Mouse (Mus musculus): ENCODE measurements around the gene Cdkn2aipnl.
A peak's percentile ranks its signal among the peaks of the same experiment; 100 is the strongest.

Cdkn2aipnl gene

DNA sequence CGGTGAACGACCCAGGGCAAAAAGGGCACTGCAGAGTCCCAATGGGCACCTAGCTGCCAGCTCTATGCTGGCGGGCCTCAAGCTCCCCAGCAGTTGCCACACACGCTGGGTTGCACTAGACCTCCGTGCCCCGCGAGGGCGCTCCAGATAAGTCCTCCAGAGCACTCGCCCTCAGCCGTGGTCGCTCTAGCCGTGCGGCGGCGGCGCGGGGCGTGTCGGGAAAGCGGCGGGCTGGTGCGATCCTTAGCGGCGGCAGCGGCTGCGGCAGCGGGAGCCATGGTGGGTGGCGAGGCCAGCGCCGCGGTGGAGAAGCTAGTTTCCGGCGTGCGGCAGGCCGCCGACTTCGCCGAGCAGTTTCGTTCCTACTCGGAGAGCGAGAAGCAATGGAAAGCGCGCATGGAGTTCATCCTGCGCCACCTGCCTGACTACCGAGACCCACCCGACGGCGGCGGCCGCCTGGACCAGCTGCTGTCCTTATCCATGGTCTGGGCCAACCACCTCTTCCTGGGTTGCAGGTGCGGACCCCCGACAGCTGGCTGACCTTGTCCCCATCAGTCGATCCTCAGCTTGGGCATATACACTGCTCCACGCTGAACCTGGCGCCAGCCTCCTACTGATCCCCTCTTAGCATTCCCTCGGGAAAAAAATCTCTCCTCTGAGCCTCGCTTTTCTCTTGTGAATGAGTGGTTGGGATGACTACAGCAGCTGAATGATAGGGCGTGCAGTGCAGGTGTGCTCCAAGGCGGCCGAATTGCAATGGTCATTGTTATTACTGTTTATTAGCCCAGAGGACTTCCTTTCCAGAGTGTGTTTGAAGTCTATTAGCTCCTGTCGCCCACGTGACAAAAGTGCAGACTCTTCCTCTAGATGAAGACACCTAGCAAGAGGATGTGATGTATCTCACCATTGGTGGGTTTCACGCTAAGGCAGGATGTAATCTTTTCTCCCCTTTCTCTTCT, at the start of gene Cdkn2aipnl:
TSS of gene Cdkn2aipnl (plus strand) at position 219 of the 959 bp plus-strand sequence.
- peak; percentile 99 for DNase-seq (ENCODE audit: low spot score)

DNA sequence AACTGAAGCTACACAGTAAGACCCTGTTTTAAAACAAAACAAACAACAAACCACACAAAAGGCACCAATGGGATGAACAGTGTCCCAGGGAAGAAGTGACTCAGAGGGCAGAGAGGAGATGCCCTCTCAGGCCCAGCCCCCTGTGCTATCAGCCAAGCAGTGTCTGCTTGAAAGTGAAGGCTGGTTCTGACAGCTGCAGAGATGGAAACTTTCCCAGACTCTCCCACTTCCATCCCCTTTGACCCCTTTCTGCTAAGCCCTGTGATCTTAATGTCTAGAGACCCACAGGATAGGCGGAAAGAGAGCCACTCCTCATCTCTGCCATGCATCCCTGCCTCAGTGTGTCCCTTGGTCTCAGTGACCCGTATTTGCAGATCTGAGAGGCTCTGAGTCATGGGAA, 49.5 kb upstream of the Cdkn2aipnl start:
- DNase-seq (ENCODE audit: low spot score), result no peak

DNA sequence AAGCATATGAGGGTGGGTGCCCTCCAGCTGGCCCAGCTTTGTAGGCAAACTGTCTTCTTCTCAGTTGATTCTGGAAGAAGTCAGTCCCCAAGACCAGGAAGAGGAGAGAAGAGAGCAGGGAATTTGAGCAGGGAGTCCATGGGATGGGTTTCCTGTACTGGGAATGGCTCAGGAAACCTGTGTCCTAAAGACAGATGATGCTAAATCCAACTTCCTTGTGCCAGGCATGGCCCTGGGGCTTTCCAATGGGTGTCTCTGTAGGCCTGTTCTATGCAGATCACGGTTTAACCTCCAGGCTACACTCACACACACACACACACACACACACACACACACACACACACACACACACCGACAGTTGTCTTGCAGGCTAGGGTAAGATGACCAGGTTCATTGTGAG, 48.9 kb upstream of the Cdkn2aipnl start:
- DNase-seq (ENCODE audit: low spot score), result no peak

DNA sequence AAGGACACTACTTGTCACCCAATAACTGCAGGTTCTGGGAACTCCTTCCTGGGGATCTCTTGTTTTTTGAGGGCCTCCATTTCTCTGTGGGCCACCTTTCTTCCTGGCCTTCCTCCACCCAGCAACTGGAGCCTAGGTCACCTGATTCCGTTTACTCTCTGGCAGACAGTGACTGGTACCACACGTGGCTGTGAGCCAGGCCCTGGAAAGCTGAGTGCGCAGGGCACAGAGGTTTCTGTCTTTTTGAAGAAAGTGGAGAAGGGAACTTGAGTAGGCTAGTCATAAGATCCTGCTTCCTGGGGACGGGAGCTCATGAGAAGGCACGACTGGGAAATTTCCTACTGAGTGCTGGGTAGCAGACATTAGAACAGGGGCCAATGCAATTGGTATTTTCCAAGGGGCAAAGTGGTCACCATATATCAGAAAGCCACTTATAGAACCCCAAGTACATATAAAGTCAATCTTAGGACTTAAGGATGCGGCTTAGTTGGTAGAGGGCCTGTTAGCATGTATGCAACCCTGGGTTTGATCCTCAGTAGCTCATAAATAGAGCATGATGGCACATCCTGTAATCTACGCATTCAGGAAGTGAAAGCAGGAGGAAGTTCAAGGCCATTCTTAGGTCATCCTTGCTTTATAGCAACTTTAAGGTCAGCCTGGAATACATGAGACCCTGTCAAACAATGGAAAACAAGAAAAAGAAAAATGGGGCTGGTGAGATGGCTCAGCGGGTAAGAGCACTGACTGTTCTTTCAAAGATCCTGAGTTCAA, 45.9 kb upstream of the Cdkn2aipnl start:
- no peak for DNase-seq (ENCODE audit: low spot score)

DNA sequence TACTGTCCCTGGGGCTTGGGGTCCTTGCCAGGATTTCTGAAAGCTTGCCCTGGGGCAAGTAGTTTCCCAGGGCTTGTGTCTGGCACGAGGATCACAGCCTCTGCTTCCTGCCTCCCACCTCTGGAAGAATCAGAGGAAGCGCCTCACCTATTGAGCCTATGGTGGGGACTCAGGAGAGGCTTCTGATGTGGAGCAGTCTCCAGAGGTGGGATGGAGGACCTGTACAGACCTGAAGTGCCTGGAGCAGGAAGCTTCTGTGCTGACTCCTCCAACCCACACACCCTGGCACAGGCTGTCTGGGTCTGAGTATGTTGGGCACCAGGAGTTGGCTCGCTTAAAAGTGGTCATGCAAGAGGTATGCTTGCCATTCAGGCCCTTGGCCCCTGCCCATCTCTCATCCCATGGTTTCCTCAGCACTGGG, 45.0 kb upstream of the Cdkn2aipnl start:
- no peak for DNase-seq (ENCODE audit: low spot score)

DNA sequence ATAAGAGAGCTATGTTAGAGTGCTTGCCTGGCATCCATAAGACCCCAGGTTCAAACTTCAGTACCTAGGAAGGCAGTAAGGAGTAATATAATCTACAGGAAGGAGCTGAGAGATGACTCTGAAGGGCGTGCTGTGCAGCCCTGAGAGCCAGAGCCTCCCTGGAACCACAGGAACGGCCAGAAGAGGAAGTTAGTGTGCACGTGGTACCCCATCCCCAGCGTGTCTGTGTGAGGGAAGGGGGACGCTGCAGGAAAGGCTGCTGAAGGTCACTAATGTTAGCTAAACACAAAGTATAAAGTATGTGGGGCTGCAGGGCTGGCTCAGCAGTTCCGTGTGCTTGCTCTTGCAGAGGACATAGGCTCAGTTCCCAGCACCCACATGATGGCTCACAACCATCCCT, 41.9 kb upstream of the Cdkn2aipnl start:
- no peak for DNase-seq (ENCODE audit: low spot score)

GRCm38 (mm10) chr11:51926385-51926784, 41.1 kb upstream of the Cdkn2aipnl start:
- DNase-seq (ENCODE audit: low spot score), result no peak

GRCm38 (mm10) chr11:51927106-51927505, 40.4 kb upstream of the Cdkn2aipnl start:
- no peak for DNase-seq (ENCODE audit: low spot score)

GRCm38 (mm10) chr11:51931138-51931537, 36.3 kb upstream of the Cdkn2aipnl start:
- DNase-seq (ENCODE audit: low spot score), result no peak

DNA sequence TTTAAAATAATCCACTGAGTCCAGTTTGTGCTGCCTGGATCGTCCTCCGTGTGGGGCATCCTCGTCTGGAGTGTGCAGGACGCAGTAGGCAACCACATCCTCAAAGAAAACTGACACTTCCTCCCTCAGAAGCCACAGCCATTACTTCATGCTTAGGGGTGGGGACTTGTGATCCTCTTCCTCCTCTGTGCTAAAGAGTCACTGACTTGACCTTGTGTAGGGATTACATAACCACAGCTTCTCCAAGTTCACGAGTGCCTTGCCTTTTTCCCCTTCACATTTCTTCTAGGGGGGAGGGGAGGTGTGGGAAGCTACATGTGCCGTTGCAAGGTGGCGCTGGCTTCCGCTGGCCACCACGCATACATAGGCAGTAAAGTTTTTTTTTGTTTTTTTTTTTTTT, 35.7 kb upstream of the Cdkn2aipnl start:
- no peak for DNase-seq (ENCODE audit: low spot score)

DNA sequence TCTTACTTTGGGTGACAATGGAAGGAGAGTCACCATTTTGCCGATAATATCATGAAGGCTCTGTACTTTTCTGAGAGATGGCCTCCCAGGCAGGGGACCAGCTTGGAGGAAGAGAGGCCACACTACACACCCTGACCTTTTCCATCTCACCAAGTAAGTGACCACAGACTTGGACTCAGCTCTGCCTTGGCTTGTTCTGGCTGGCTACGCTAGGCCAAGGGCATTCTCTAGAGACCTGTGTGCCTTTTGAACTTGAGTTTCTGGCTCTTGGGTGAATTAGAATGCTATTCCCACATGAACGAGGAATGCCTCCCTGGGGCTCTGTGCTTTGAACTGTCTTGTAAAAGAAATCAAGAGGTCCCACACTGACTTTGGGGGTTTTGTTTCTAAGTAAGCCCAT, 33.2 kb upstream of the Cdkn2aipnl start:
- no peak for DNase-seq (ENCODE audit: low spot score)

DNA sequence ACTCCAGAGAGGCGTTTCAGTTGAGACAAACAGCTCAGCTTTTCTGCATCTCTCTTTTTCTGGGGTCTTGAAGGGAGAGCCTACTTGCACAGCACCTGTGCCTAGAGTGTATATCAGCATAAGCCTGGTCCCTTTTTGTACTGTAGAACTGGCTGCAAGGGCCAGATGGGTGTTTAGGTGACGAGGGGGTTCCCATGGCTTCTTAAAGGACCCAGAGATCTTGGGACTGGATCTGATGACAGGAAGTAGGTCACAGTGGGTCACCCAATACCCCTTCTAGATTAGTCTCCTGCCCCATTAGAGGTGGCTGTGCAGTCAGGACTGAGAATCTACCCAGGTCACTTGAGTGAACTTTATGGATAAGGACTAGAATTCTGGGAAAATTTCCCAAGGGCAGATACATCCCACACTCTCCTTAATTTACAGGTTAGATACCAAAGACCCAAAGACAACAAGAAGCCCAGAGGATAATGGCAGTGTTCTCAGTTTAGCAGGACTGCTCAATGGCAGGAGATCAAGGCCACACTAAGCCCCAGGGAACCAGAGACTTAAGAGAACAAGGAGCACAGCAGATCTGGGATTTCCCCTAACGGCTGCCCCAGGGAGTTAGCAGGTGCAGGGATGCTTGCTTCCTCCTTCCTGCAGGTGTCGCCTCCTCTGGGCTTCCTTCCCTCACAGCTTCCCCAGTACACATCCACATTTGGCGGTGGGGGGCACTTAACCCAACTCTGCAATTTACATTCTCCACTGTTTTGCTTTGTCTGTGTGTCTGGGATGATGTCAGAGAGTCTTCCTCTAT, 31.6 kb upstream of the Cdkn2aipnl start:
- DNase-seq (ENCODE audit: low spot score), result no peak

- no peak for DNase-seq (ENCODE audit: low spot score)
Measured at GRCm38 (mm10) chr11:51937361-51937781, 30.1 kb upstream of the Cdkn2aipnl start.

- DNase-seq (ENCODE audit: low spot score), result no peak
Measured at GRCm38 (mm10) chr11:51938817-51939589, 28.5 kb upstream of the Cdkn2aipnl start.

DNA sequence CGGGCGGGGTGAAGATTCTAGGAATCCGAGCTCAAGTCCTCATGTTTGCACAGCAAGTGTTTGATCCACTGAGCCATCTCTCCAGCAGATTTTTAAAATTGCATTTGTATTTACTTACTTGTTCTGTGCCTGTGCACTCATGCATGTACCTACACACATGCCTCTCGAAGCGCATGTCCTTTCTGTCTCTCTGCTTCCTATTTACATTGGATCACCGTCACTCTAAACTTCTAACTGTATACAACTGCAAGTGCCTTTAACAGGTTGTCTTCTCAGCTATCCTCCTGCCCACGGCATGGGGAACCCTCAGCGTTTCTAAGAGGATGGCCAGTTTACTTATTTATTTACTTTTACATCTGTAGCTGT, 27.9 kb upstream of the Cdkn2aipnl start:
- no peak for DNase-seq (ENCODE audit: low spot score)

DNA sequence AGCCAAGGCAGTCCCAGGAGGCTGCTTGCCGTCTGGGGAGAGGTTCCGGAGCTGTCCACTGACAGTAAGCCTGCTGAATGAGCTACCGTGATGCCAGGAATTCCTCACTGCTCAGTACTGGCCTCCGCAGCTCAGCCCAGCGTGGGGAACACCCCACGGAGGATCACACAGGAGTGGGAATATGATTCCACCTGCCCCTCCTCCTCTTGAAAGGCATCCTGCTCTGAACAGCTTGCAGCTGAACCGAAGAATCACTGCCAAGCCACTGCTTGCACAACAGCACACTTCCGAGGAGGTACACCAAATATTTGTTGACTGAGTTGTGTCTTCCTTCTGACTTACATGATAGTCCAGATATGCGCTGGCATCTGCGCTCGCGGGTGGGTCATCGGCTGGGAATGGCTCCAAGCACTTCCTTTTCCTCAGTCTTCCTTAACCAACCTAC, 26.9 kb upstream of the Cdkn2aipnl start:
- no peak for DNase-seq (ENCODE audit: low spot score)

- peak; percentile 84 for DNase-seq (ENCODE audit: low spot score)
Measured at GRCm38 (mm10) chr11:51942602-51943499, 24.6 kb upstream of the Cdkn2aipnl start.

- DNase-seq (ENCODE audit: low spot score), result no peak
Measured at GRCm38 (mm10) chr11:51943500-51943841, 24.0 kb upstream of the Cdkn2aipnl start.

DNA sequence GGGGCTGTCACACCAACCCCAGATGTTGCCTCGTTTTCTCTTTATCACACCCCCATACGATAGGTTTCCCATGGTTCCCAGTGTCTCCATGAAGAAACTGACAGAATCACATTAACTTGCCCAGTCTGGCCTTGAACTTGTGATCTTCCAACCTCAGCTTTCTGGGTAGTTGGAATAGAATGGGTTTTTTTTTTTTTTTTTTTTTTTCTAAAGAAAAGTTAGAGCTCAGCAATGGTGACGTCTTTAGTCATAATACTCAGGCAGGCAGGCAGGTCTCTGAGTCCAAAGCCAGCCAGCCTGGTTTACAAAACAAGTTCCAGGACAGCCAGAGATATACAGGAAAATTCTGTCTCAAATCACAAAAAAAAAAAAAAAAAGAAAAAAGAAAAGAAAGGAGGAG, 23.2 kb upstream of the Cdkn2aipnl start:
- DNase-seq (ENCODE audit: low spot score), result no peak

GRCm38 (mm10) chr11:51945548-51945947, 21.9 kb upstream of the Cdkn2aipnl start:
- peak; percentile 76 for DNase-seq (ENCODE audit: low spot score)

Data from MN1 (cell line).